Mouse (Mus musculus) megakaryocyte-erythroid progenitor cell, adult 5-6 weeks (primary cell): Measurements from ENCODE around the gene Amz1. TPM values are rescaled to one million over a fixed set of nuclear protein-coding genes. Genes with fewer than 3 reads are reported as not detected.

ENCODE experiments used
- ATAC-seq: replicated peaks from 2 replicates; pipeline ENCODE4 v1.8.0; 2016; ENCODE audit warnings: mild to moderate bottlenecking, inconsistent platforms; ENCODE audit not compliant: severe bottlenecking, poor library complexity, low FRiP score, low TSS enrichment
- total RNA-seq, 2 experiments: library from RNA; stranded (forward) in 1 of 2; stranded (reverse) in 1 of 2; fragments of 200-1000, 215-1000 nt in 1 of 2; fragments of >200 nt in 1 of 2; fragmentation: Nextera tagmentation in 1 of 2; gene quantifications; 2 replicates each; pipeline ENCODE4 v1.2.3; 2014 to 2017

The Amz1 gene
- total RNA-seq, 2 experiments from 2014 or later, result 0.46 to 1.3 TPM

DNA sequence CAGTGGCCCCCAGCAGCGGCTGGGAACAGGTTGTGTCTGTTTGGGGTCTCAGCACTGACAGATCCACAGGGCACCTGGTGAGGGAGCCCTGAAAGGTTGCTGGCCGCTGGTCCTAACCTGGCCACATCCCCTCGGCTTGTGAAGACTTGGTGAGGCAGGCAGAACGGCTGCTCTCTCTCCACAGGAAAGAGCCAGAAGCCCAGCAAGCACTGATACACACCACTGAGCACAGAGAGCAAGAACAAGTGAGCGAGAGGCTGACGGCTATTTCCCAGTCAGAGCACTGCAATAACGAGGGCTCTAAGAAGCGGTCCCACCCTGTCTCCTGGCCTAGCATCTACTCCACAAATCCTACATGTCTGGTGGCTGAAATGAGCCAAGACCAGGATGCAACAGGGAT is 34.9 kb downstream of the Amz1 start:
- no peak for ATAC-seq

DNA sequence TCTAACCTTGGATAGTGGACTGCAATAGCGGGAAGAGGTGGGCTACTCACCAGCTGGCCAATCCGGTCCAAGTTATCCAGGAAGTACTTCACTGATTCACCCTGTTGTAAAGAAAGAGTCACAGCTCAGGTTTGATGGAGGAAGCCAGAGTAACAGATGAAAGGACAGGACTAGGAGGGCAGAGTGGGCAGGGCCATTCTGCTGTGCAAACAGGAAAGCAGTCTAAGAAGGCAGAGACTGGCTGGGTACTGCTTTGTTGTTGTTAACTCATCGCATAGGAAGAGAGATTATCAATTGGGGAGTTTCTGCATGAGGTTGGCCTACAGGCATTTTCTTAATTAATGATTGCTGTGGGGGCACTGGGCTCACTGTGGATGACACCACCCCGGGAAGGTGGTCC is 38.6 kb downstream of the Amz1 start:
- no peak for ATAC-seq

DNA sequence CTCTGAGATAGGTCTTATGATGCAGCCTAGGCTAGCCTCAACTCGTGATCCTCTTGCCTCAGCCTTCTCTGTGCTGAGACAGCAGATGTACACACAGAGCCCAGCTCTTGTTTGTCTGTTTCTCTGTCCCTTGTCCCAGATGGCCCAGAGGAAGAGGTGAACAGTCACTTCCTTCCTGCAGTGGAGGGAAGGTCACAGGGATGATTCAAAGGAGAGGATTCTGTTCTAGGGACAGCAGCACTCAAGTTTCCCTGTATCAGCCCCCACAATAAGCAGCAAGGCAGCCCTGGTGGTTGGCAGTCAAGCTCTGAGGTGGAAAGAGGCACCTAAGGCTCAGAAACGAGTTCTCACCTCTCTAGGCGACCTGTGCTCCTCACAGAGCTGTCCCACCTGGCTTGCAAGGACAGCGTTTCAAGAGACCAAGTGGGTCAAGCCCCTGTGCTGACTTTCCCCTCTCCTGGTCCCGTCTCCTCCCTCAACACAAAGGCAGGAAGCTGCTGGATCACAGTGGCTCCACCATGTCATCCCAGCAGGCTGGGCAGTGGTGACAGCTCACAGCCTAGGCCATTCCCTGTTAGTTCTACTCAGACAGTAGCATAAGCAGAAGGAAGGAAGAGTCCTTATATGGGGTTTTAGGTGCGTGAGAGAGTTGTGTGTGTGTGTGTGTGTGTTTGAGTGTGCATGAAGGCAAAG is 41.1 kb downstream of the Amz1 start:
- no peak for ATAC-seq

DNA sequence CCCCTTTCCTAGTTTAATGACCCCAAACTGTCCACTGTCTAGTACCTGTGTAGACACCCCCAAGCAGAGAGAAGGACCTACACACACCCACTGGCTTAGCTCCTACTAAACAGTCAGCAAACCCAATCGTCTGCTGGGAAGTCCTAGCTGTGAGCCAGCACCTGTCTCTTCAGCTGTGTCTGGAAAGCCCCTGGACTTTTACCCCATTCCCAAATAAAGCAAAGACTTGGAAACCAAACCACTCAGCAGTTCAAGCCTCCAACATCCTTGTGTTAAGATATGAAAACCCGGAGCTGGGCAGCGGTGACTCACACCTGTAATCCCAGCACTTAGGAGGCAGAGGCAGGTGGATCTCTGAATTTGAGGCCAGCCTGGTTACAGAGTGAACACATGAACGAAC is 42.6 kb downstream of the Amz1 start:
- no peak for ATAC-seq

DNA sequence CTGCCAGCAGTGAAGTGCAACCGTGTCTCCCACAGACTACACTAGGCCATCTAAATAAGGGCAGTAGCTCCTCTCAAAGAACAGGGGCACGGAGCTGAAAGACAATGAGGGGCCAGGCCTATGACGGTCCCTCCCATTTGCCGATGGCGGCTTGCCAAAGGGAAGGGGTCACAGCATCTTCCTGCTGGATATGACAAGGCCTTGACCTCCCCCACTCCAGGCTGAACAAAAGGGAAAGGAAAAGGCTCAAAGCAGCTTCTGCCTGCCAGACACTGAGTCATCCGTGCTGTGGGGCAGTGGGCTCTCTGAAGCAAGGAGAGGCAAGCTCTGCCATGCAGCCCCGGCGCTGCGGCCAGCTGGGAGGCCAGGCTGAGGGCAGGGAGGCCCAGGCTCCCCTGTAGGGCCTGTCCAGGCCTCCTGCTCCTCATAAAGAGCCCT is 43.8 kb downstream of the Amz1 start:
- ATAC-seq, result no peak; the same call in 1 of the 2 replicates

DNA sequence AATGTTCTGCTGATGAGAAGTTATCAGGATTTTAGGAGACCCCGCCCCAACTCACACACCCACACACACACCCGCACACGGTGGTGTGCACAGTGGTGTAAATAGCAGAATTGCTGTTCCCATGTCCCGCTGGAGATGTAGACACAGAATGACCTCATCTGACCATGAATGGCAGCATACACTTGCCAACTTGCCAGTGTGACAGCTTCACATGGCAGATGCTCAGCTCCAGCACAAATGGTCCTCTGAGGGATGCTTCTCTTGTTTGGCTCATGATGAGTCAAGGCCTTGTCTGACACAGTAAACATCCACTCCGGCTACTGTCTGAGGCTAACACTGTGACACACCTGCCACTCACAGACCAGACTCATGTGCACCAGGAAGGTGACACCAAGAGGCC is 44.4 kb downstream of the Amz1 start:
- ATAC-seq, result peak; percentile 19; the same call in 1 of the 2 replicates

DNA sequence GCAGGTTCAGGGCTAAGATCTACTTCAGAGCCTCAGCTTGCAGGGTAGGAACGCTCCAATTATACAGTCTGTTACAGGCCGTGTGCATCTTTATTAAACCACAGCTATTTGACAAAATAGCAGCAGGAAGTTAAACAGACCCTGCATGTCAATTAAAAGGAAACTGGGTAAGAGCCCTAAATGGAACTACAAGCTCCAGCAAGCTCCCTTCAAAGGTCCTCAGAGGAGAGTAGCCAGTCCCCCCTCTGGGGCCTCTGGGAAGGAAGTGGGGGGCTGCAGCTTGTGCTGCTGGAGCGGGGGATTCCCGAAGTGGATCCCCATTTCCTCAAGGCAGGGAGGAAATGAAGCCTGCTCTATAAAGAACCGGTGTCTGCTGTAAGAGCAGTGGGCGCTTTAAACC is 47.7 kb downstream of the Amz1 start:
- no peak for ATAC-seq

DNA sequence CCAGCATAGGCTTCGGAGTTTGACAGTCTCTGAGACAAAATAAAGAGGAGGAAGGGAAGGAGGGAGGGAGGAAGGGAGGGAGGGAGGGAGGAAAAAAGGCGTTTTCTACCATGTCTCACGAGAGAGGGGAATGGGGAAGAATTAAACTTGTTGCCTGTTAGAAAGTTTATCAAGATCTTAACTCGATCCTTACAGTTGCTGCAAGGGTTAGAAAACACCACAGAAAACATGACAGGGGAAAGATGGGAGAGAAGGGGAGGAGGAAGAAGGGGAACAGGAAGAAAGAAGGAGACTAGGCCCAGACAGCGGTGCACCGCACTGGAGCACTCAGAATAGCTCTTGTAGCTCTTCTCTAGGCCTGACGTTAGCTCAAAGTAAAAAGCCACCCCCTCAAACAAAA is 48.2 kb downstream of the Amz1 start:
- no peak for ATAC-seq

DNA sequence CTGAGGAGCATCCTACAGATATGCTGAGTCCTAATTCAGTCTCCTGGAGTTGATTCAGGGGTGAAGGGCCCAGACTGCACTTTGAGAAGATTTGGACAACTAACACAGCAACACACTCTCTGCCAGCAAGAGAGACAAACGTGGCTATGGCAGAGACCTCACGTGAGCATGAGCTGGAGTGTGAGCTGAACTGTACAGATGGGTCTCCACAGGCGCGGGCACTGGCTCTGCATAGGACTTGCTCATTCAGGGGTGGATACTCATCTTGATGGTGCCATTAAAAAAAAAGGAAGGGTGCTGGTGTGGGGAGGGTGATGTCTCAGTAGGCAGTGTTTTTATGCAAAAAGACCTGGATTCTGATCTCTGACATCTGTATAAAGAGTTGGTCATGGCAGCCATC is 51.2 kb downstream of the Amz1 start:
- no peak for ATAC-seq

DNA sequence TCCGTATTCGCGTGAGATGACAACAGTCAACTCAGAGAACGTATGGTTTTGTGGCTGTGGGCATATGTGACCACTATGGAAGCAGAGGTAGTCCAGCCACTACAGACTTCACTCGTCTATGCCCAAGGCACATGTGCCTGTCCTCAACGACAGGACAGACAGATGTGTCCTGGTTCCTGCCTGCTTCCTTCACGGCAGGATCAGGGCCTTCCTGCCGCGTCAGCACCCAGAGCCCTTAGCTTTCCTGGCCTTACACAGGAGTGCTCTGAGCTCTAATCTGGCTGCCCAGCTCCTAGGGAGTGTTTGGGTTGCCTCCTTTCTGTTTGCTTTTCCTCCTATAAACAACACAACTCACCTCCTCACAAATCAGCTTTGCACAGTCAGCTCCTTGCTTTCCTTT is 53.0 kb downstream of the Amz1 start:
- no peak for ATAC-seq

DNA sequence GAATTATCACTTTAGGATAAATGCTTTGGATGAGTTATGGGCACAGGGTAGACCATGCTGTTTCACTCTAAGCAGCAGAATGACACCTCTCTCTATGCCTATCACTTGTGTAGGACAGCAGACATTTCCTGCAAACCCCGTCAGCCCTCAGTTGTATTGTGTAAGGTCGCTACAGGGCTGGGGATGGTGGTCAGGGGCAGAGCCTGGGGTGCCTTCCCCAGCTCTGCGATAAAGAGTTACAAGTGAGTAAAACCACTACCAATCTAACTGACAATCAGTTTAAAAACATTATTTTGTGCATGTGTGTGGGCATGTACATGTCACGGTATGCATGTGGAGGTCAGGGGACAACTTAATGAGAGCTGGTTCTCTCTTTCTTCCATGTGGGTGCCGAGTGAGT is 57.2 kb downstream of the Amz1 start:
- ATAC-seq, result peak; percentile 25; the same call in 1 of the 2 replicates

DNA sequence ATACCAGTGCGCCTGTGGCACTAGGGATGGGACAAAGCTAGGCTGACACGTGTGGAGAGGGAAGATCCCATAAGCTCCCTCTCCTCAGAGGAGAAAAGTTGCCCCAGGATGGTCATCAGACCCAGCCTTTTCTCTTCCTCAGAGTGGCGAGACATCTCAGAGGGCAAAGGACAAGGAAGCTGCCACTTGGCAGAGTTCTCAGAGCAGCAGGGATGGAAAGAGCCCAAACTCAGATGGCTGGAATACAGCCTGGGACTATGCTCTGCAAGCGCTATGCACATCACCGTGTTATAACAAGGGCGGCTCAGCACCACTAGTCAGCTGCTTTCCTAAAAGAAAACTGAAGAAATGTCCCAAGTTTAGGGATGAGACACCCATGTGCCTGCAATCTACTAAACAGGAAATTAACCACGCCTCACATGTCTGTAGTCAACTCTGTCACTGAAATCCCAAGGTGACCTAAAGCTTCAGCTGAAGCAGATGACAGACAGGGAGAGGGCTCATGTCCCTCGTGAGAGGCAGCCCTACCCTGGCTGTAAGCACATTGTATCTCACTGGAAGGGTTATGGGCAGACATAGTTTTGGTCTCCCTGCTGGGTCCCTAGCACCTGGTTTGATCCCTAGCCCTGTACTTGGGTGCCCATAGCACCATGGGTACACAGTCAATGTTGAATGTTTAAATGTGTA is 58.1 kb downstream of the Amz1 start:
- ATAC-seq, result no peak

DNA sequence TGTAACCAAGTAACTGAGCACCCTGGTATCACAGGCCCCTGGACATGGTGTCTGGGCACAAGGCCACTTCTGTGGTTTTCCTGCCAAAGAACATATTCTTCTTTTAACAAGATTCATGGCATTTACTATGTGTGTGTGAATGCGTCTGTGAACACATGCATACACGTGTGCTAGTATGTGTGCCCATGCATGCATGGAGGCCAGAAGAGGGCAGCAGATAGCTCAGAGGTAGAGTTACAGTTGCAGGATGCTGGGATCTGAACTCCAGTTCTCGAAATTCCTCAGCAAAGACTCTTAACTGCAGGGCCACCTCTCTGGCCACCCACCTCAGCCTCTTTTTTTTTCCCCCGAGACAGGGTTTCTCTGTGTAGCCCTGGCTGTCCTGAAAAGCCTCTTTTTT is 59.6 kb downstream of the Amz1 start:
- ATAC-seq, result no peak

DNA sequence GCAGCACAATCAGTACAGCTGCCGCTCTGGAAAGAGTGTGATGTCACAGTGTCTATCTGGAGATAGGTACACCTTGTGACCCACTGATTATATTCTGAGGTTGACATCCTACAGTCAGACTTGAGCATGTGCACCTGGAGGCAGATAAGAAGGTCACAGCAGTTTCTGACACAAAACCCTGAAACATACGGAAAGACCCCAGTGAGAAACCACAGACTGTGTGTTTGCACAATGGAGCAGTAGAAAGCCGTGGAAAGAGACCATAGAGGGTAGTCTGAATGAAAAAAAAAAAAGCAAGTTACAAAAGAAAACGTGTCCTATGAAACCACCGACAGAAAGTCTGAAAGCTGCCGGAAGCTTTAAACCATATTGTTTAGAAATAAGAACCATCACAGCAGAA is 60.4 kb downstream of the Amz1 start:
- ATAC-seq, result 0 out of 2 replicates have a peak, but pooled peaks have one; percentile 21

DNA sequence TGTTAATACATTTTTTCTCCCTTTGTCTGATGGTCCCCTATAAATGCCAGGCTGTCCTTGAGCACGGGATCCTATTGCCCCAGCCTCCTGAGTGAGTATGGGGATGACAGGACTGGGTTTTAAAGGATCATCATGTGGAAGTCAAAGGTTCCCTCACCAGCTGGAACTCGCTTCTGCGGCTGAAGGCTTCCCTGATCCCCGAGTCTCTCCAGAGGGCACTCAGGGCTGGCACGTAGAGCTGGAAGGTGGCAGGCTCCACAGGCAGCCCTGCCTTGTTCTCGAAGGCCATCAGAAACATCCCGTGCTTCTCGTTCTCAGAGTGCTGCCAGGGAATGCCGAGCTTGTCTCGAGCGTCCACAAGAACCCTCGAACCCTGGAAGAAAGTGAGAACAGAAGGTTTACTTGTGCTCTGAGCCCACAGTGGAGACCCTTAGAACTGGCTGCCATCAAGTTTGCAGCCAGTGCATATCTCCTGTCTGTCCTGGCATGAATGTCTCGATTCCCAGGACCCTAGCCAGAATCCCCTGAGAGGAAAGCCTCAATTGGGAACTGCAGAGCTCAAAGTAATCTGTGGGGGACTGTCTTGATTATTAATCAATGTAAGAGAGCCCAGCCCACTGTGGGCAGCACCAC is 61.4 kb downstream of the Amz1 start:
- no peak for ATAC-seq

DNA sequence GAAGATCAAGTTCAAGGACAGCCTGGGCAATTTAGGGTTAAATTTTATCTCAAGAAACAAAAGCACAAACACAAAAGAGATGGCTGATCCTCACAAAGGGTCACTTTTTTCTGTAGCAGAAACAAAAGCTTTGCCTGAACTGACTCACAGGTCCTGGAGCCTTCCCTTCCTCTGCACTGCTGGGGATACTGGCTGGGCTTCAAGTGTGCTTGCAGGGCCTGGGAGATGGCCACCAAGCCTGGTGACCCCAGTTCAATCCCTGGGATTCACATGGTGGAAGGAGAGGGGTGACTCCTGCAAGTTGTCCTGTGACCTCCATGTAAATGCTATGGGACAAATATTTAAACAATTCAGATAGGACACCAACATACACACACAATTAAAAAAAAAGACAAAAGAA is 65.6 kb downstream of the Amz1 start:
- ATAC-seq, result no peak

DNA sequence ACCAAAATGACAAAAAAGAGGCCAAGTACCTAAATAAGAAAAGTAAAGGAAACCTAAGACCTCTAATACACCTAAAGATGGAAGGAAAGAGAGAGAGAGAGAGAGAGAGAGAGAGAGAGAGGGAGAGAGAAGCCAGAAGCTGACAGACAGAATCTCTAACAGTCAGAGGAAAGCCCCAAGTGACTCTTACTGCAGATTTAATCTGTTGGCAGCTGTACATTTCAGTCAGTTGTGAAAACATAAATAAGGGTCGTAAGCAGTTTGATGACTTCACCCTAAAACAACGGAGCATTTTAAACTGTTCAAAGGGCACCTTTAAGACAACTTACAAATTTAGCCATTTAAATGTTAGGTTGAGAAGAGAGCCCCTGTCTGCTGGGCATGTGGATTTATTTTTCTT is 66.5 kb downstream of the Amz1 start:
- no peak for ATAC-seq

DNA sequence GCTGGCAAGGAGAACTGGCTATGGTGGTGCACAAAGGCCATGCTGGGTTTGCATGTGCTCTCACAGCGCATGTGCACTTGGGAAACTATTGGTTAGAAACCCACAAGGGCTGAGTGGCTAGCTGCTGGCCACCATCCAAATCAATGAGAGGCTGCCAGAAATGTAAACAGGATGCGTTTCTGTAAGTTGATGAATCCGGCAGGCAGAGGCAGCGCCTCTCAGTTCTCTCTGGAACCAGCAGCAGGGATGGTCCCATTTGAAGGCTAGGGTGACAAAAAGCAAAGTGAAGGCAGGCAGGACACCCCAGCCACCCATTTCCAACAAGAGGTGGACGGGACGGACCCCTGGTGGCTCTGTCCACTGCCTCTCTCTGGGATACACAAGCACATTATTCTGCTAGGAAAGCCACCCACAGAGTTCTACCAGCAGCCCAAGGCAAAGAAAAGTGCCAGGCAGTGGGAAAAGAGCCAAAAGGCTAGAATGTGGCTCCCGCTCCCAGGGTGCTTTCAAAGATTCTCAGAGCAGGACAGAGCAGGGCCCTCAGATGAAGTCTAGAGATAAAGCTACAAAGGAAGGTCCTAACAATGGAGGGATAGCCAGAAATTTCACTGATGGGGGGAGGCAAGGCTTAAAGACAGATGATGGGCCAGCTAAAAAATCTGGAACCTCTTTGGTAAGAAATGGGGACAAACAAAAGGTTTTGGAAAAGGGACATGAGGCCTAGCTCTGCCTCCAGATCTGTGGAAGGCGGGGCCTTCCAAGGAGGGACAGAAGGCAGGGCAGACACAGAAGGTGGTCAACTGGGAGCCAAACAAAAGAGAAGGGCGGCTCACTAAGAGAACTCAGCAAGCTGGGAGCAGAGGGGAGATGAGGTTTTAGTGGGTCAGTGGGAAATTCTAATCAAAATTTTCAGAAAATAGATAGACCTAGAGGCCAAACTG is 67.3 kb downstream of the Amz1 start:
- peak; percentile 14; the same call in 1 of the 2 replicates for ATAC-seq

DNA sequence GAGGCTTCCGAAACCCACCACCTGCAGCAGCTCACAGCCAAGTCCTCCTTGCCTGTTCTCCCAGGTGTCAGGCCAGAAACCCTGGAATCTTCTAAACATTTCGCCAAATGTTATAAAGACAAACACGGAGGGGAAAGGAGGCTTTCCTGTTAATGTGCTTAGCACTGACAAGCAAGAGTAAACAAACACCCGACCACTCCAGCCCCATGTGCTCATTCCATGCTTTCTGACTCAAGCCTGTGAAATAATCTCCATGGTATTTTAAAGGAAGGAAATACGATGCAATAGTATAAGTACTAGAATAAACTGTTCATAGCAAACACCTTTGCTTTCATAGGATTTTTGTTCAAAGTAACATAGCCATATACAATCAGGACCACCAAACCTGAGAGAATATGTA is 68.3 kb downstream of the Amz1 start:
- ATAC-seq, result no peak

DNA sequence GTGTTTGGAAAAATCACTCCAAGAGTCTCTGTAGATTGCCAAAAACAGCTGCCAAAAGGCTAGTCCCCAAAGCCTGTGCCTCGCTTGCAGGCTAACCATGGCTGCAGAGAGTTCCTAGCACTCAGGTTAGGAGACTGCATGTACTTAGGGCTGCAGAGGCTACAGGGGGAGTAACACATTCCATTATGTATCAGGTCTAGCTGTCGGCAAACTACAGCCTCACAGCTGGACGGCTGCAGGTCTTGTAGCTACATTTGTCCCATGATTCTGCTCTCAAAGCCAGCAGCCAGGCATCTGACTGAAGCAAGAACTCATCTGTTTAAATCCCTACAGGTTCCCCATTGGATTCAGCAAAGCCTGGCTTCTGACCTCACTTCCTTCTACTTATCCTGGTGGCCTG is 70.8 kb downstream of the Amz1 start:
- ATAC-seq, result peak; percentile 2; the same call in 1 of the 2 replicates
